Mouse (Mus musculus) layer of hippocampus, adult 9-11 months (tissue): ENCODE results near the gene Olfr1410.

ENCODE experiments used
- DNase-seq: peaks from one replicate; pipeline ENCODE4 v3.0.0; 2022

Olfr1410 gene

GRCm38 (mm10) chr1:92605482-92605881 lies at the start of gene Olfr1410:
Gene Olfr1410 (plus strand): TSS chr1:92605782.
- no peak for DNase-seq

- no peak for DNase-seq
These were observed 34.6 kb upstream of the Olfr1410 start, which contains the start of gene Olfr1413 for GRCm38 (mm10) chr1:92571022-92571421. Gene Olfr1413 (plus strand): TSS chr1:92571322.

GRCm38 (mm10) chr1:92585479-92585878 lies 20.1 kb upstream of the Olfr1410 start, which contains the start of gene Olfr1412:
Gene Olfr1412 (plus strand): TSS chr1:92585779.
- no peak for DNase-seq

- DNase-seq, result no peak
These were observed 11.5 kb upstream of the Olfr1410 start, which contains the start of gene Olfr1411 for GRCm38 (mm10) chr1:92594111-92594510. Gene Olfr1411 (plus strand): TSS chr1:92594411.

- DNase-seq, result no peak
These were observed 9.6 kb upstream of the Olfr1410 start for GRCm38 (mm10) chr1:92596019-92596418.

GRCm38 (mm10) chr1:92607711-92608110 lies 2.1 kb downstream of the Olfr1410 start:
- DNase-seq, result no peak

GRCm38 (mm10) chr1:92611008-92611407 lies 5.4 kb downstream of the Olfr1410 start:
- peak; percentile 17 for DNase-seq

GRCm38 (mm10) chr1:92613175-92613574 lies 7.6 kb downstream of the Olfr1410 start:
- DNase-seq, result no peak

GRCm38 (mm10) chr1:92614516-92614915 lies 8.9 kb downstream of the Olfr1410 start:
- DNase-seq, result no peak

GRCm38 (mm10) chr1:92616046-92616445 lies 10.5 kb downstream of the Olfr1410 start:
- no peak for DNase-seq

GRCm38 (mm10) chr1:92617488-92617887 lies 11.9 kb downstream of the Olfr1410 start, which contains the start of gene Olfr12:
Gene Olfr12 (plus strand): TSS chr1:92617788.
- no peak for DNase-seq

- no peak for DNase-seq
These were observed 12.8 kb downstream of the Olfr1410 start for GRCm38 (mm10) chr1:92618360-92618759.

- DNase-seq, result no peak
These were observed 22.6 kb downstream of the Olfr1410 start for GRCm38 (mm10) chr1:92628227-92628626.

- DNase-seq, result no peak
These were observed 26.6 kb downstream of the Olfr1410 start for GRCm38 (mm10) chr1:92632196-92632595.

- DNase-seq, result no peak
These were observed 27.4 kb downstream of the Olfr1410 start for GRCm38 (mm10) chr1:92632948-92633347.

- DNase-seq, result peak; percentile 45
These were observed 28.1 kb downstream of the Olfr1410 start for GRCm38 (mm10) chr1:92633726-92634125.

GRCm38 (mm10) chr1:92634569-92634968 lies 29.0 kb downstream of the Olfr1410 start:
- DNase-seq, result no peak

- peak; percentile 70 for DNase-seq
These were observed 29.5 kb downstream of the Olfr1410 start for GRCm38 (mm10) chr1:92634976-92635599.

- no peak for DNase-seq
These were observed 30.4 kb downstream of the Olfr1410 start for GRCm38 (mm10) chr1:92636015-92636414.

GRCm38 (mm10) chr1:92636676-92637075 lies 31.1 kb downstream of the Olfr1410 start:
- DNase-seq, result no peak

- DNase-seq, result no peak
These were observed 32.1 kb downstream of the Olfr1410 start for GRCm38 (mm10) chr1:92637501-92638172.

- peak; percentile 92 for DNase-seq
These were observed 32.6 kb downstream of the Olfr1410 start for GRCm38 (mm10) chr1:92638181-92638580.

- no peak for DNase-seq
These were observed 33.2 kb downstream of the Olfr1410 start for GRCm38 (mm10) chr1:92638736-92639135.

GRCm38 (mm10) chr1:92640393-92640792 lies 34.8 kb downstream of the Olfr1410 start:
- DNase-seq, result no peak
